Mouse (Mus musculus): ENCODE measurements around the gene Src.

DNA sequence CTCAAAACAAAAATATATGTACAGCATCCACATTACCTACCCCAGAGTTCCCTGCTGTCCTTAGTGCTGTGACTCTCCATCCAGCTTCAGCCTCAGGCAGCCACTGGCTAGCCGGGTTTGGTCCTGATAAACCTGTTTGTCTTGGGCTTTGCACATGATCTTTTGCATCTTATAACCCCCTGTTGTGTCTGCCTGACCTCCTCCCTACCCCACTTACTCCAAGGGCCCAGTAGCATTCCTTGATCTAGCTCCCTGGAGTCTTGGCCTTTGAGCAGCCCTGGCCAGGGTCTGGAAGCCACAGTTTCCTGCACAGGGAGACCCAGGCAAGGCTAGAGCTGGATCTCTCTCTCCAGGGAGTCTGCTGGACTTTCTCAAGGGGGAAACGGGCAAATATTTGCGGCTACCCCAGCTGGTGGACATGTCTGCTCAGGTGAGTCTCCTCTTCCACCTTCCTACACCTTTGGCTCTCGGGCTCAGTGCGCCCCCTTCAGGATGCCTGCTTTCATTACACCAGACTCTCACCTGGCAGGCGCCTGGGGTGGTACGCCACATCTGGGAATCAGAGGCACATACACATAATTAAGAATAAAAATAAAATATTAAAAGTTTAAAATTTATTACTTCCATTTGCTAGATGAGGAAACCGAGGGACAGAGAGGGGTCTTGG lies 50.0 kb downstream of the Src start:
- TF ChIP-seq CTCF (IDR thresholded peaks at IDR 0.05; ENCODE audit: extremely low read depth, insufficient read depth, low read length) (peak; percentile 65), POLR2A (IDR thresholded peaks at IDR 0.05; ENCODE audit: extremely low read depth, insufficient read depth, low read length) (no peak)

All from cortical plate, adult 2 months (tissue).